Mouse (Mus musculus) myocyte (in vitro differentiated cells): ENCODE data around the gene Cdr2l.

ENCODE experiments used
- E2F4 ChIP-seq: IDR thresholded peaks from one replicate; pipeline ENCODE4 v1.6.1; 2011; ENCODE audit warnings: mild to moderate bottlenecking, control low read depth, moderate library complexity; ENCODE audit not compliant: insufficient read depth
- MYOD1 ChIP-seq, 3 experiments: IDR thresholded peaks; one replicate each; pipeline ENCODE4 v1.6.1; 2011; ENCODE audit warnings: control low read depth in 2 of 3, low read depth in 2 of 3, mild to moderate bottlenecking in 2 of 3, moderate library complexity in 1 of 3; ENCODE audit not compliant: insufficient read length in 2 of 3, control insufficient read depth in 1 of 3
- POLR2A ChIP-seq: IDR thresholded peaks from one replicate; pipeline ENCODE4 v1.6.1; 2011; ENCODE audit warnings: low read depth, mild to moderate bottlenecking, control low read depth, moderate library complexity; ENCODE audit not compliant: insufficient read length

GRCm38 (mm10) chr11:115366039-115366705 lies 15.5 kb upstream of the Cdr2l start:
- no peak for TF ChIP-seq E2F4
- no peak for TF ChIP-seq POLR2A
- no peak for TF ChIP-seq MYOD1 (IDR thresholded peaks at IDR 0.05; ENCODE audit: control insufficient read depth in 1 of 3, insufficient read length in 2 of 3, low read depth in 2 of 3)
